In genomic region chr1:42599238-42599637, GRCm38 (mm10) we compare ENCODE assay signal across 18 mouse cellular contexts.
A peak's percentile ranks its signal among the peaks of the same experiment; 100 is the strongest.
DNase-seq lines count a peak whose midpoint lies in the region.
"Had no signal": no experiment of that assay in that cellular context is flagged by ENCODE, and none has a peak within 500 bp of the region (broad histone marks: within the 10 kb centered on the region; RNA-seq: fewer than 3 reads in every experiment).

No protein-coding gene starts in this region.

- peak; percentile 78 for DNase-seq in heart, adult 11 months
- no peak for DNase-seq in heart, adult 9 months (ENCODE audit: low spot score in 2 of 2)
- peak; percentile 12 for DNase-seq in right cerebral cortex, postnatal 25 days
- DNase-seq in right cerebral cortex, postnatal 14 days, result no peak
- peak; percentile 36 to 37 for DNase-seq in cerebellum, adult 18-20 months
- DNase-seq in cerebellum, postnatal 25 days, result peak; percentile 61 to 66
- no peak for DNase-seq in embryo, embryonic 9.5 days (ENCODE audit: extremely low spot score)
- DNase-seq in embryo, embryonic 10.5 days (ENCODE audit: low spot score), result no peak
- DNase-seq: adrenal gland, postnatal 36 days; B cell, adult 2 months; embryo, embryonic 11 days; gastrocnemius, postnatal 25 days; kidney, postnatal 4 days; layer of hippocampus, adult 9-11 months; lung, adult 18-20 months; lung, postnatal 36 days; retina, postnatal 1 day; thymus, adult 2 months had no signal

Comparison
In these comparisons a context has a peak if more than half of its experiments do, and no peak if none do; other contexts are left out.
1. DNase-seq: peak in heart, adult 11 months (single experiment), right cerebral cortex, postnatal 25 days (single experiment), cerebellum, adult 18-20 months (2 of 2) and cerebellum, postnatal 25 days (2 of 2); none in heart, adult 9 months (0 of 2), right cerebral cortex, postnatal 14 days (single experiment), embryo, embryonic 9.5 days (single experiment) and embryo, embryonic 10.5 days (single experiment).